Mouse (Mus musculus) gastrocnemius, postnatal 14 days (tissue): ENCODE measurements around the gene Gm49387. TPM values are rescaled to one million over a fixed set of nuclear protein-coding genes. Genes with fewer than 3 reads are reported as not detected.

Experiments
- DNase-seq: peaks from one replicate; pipeline ENCODE4 v3.0.0; 2021; ENCODE audit warnings: mixed read lengths
- intact Hi-C: fragments of 180-260 bp; cut with DNase I; formaldehyde crosslinking; loops from one replicate; pipeline ENCODE4 v1.15.1; 2025; ENCODE audit warnings: low total_unique reads
- long read RNA-seq, 2 experiments: library from polyadenylated mRNA; stranded (forward); transcript quantifications; one replicate each; pipeline ENCODE4 v2.0.0; 2021
- total RNA-seq, 2 experiments: library from RNA; stranded (reverse); gene quantifications; 2 replicates each; pipeline ENCODE4 v1.2.3; 2021

Gene Gm49387
- not detected for total RNA-seq
- long read RNA-seq, experiment 1 = 0 reads
- long read RNA-seq, experiment 2, partial matches to known transcripts = 0 of 1 reads
- long read RNA-seq, experiment 2, other reads (novel, unspliced or antisense) = 1 of 1 reads

GRCm38 (mm10) chr14:31640346-31640889 lies at the start of gene Gm49387:
Gene Gm49387 (minus strand): TSS chr14:31640878.
- DNase-seq = no peak
- intact Hi-C loops = no loop called here

GRCm38 (mm10) chr14:31686231-31686630 lies 45.6 kb upstream of the Gm49387 start:
- intact Hi-C loops = no loop called here
- DNase-seq = no peak

DNA sequence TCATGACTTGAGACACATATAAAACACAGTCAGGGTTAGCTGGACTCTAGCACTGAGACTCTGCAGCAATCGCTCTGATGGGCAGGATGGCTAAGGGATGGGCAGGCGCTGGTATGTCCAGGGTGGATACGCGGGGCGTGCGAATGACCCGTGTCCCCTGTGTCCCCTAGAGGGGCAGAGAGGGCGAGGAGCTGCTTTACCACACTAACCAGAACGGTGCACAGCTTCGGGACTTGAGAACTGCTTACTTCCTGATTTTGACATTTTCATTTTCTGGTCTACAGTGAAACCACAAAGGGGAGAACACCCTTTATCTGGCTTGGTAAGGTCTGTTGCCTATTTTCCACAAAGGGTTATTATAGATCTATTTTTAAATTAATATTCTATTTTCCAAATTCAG lies 45.0 kb upstream of the Gm49387 start:
- no peak for DNase-seq
- intact Hi-C loops = no loop called here

DNA sequence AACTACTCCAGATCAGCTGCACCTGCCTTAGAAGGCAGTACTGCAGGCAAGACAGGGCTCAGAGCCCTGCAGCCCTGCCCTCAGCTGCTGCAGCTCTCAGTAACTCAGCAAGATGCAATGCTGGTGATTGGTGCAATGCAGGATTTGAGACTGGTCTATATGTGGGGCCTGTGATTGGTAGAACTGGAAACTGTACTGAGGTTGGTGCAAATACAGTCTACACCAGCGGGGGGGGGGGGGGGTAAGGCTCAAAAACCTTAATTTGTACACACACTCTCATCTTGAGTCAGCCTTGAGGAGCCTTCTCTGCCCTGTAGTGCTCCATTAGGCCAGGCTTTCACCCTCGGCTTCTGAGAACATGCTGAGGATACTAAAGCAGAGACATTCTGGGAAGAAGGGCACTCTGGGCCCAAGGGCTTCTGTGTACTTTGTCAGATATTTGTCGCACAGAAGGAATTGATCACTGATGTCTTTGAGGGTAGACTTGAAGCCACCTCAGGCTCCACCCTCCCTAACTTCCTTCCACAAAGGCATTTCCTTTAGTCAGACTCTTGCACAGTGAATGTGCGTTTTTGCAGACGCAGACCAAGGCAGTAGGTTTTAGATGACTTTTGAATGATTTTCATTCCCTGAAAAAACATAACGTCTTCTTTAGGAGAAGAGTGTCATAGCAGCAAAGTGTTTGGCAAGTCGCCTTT lies 43.8 kb upstream of the Gm49387 start:
- intact Hi-C loops = no loop called here
- DNase-seq = no peak

DNA sequence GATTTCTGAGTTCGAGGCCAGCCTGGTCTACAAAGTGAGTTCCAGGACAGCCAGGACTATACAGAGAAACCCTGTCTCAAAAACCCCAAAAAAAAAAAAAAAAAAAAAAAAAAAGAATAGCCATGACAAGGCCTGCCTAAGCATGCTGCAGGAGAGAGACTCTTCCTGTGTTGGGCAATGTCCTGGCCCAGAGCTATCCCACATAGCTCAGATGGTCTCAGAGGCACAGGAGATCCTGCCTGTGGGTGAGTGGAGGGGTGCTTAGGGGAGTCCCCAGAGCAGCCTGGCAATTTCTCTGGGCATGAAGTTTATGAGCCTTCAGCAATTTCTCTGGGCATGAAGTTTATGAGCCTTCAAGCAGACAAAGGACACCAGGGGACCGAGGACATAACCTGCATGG lies 42.9 kb upstream of the Gm49387 start:
- intact Hi-C loops = no loop called here
- no peak for DNase-seq

DNA sequence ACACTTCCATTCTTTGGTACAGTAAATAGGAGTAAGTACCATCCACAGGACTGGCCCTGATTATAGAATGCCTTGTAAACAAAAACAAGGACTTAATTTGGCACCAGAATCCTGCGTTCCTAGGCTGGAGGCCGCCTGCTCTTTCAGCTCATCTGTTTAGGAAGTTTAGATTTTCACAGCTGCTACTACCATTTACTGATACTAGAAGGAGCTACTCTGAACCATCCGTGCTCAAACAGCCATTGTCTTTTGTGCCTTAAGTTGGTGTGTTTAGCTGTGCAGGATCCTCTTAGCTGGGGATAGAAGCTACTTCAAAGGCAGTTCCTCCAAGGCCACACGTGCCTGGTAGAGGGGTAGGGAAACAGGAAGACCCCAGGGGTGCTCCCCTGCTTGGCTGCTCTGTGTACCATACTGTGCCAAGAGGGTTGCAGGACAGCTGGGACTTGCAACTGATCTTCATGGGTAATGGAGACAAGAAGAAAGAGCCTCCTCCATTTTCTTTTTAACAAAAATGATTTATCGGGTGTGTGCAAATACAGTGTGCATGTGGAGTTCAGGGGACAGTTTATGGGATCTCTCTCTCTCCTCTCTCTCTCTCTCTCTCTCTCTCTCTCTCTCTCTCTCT lies 41.4 kb upstream of the Gm49387 start:
- intact Hi-C loops = no loop called here
- DNase-seq = no peak

GRCm38 (mm10) chr14:31681291-31681690 lies 40.6 kb upstream of the Gm49387 start:
- DNase-seq = no peak
- intact Hi-C loops = no loop called here

- intact Hi-C loops = no loop called here
- no peak for DNase-seq
These were observed 40.0 kb upstream of the Gm49387 start for GRCm38 (mm10) chr14:31680656-31681055.

DNA sequence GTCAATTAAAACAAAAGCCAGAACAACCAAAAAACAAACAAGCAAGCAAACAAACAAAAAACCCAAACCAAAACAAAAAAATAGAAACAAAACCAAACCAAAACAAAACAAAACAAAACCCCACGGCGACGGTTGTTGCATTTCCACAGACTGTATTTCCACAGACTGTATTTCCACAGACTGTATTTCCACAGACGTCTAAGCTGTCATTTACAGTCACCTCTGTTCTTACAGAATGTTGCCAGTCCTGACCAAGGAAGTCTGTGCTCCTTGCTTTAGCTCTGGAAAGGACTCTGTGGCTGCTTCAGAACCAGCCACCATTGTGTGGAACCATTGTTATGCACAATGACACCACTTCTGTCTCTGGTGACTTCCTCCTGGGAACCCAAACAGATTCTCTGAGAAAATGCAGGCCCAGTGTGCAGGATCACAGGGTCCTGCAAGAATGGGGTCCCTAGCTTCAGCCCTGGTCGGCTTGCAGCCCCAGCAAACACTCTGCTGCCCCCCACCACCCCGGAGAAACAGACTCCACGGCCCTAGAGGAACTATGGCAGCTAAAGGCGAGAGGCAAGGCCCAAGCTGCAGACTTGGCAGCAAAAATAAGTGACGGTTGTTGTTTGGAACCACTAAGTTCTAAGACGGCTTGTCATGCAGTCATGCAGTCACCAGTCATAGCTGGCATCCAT lies 31.1 kb upstream of the Gm49387 start:
- intact Hi-C loops = no loop called here
- no peak for DNase-seq

- intact Hi-C loops = no loop called here
- DNase-seq = peak; percentile 59
These were observed 29.2 kb upstream of the Gm49387 start for GRCm38 (mm10) chr14:31669642-31670490.

- intact Hi-C loops = no loop called here
These were observed 28.5 kb upstream of the Gm49387 start for GRCm38 (mm10) chr14:31669161-31669611.

GRCm38 (mm10) chr14:31668326-31668725 lies 27.6 kb upstream of the Gm49387 start:
- intact Hi-C loops = no loop called here
- DNase-seq = no peak

More at GRCm38 (mm10) chr14:31669161-31669611, 28.5 kb upstream of the Gm49387 start:
- peak; percentile 84 for DNase-seq

GRCm38 (mm10) chr14:31667741-31668140 lies 27.1 kb upstream of the Gm49387 start:
- DNase-seq = no peak
- intact Hi-C loops = no loop called here

- no peak for DNase-seq
- intact Hi-C loops = no loop called here
These were observed 26.4 kb upstream of the Gm49387 start for GRCm38 (mm10) chr14:31666931-31667705.

- intact Hi-C loops = no loop called here
- no peak for DNase-seq
These were observed 24.9 kb upstream of the Gm49387 start for GRCm38 (mm10) chr14:31665566-31665940.

GRCm38 (mm10) chr14:31664903-31665565 lies 24.4 kb upstream of the Gm49387 start:
- DNase-seq = no peak
- intact Hi-C loops = no loop called here

DNA sequence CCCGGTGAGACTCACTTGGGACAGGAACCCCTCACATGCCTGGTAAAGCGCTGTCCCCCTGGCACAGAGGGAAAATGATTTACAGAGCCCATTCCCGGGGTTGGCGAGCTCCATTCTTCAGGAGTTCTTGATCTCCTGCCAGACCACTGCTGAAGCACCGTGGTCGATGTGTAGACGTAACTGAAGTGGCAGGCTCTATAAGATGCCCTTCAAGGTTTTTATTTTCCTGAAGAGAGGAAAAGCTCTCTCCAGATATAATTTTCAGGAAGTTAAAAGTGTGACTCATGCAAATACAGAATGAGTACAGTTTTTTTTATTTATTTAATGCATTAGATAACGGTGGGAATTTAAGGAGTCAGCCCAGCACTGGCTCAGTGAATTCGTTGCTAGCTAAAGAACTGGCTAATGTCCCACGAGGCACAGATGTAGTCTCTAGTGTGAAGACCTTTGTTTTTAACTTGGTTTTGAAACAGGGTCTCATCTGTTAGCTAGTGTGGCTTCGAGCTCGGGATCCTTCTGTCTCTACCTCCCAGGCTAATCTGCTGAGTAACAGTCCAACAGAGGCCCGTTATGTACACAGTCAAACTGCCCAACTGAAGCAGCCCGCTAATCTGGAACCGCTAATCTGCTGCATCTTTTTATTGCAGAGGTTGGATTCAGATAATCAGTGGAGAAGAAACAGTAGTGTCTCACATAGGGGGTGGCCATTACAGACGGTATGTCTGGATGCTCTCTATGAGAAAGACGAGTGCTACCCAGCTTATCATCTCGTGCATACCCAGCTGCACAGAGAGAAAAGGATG lies 23.6 kb upstream of the Gm49387 start:
- DNase-seq = no peak
- intact Hi-C loops = no loop called here
